Mouse (Mus musculus): ENCODE data around the gene Cdkn2aip.

DNA sequence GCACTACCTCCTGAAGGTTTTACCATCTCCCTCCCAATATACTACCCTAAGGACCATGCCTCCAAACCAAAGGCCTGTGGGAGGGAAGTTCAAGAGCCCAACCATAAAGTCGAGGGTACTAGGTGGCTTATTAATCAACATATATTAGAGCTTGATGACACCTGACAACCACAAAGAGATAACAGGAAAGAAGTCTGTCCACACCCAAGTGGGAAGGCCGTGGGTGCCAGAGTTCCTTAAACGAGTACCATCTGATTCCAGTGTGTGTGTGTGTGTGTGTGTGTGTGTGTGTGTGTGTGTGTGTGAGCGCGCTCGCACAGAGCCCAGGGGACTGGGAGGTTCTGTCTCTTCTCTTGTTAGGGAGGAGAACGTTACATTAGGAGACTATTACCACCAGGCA, 15.6 kb upstream of the Cdkn2aip start:
- no peak for TF ChIP-seq EP300 (optimal IDR thresholded peaks at IDR 0.05)
- TF ChIP-seq CTCF (IDR thresholded peaks at IDR 0.05; ENCODE audit: low read depth): no peak
